Mouse (Mus musculus): ENCODE measurements around the gene Ctr9. TPM values are rescaled to one million over a fixed set of nuclear protein-coding genes. Genes with fewer than 3 reads are reported as not detected.

The Ctr9 gene
- total RNA-seq, 4 experiments from 2014 or later: 37.4 to 52.6 (median 44.0) TPM

- no peak for DNase-seq
These were observed 20.2 kb downstream of the Ctr9 start for GRCm38 (mm10) chr7:111048920-111049319.

GRCm38 (mm10) chr7:111049652-111050421, 21.1 kb downstream of the Ctr9 start:
- DNase-seq: peak; percentile 66

- no peak for DNase-seq
These were observed 26.5 kb downstream of the Ctr9 start for GRCm38 (mm10) chr7:111055221-111055620.

GRCm38 (mm10) chr7:111055984-111056657, 27.4 kb downstream of the Ctr9 start:
- DNase-seq: no peak

- no peak for DNase-seq
These were observed 30.8 kb downstream of the Ctr9 start for GRCm38 (mm10) chr7:111059527-111059926.

- DNase-seq: no peak
These were observed 34.2 kb downstream of the Ctr9 start for GRCm38 (mm10) chr7:111062971-111063370.

GRCm38 (mm10) chr7:111068181-111068580, 39.4 kb downstream of the Ctr9 start:
- DNase-seq: no peak

- no peak for DNase-seq
These were observed 40.9 kb downstream of the Ctr9 start for GRCm38 (mm10) chr7:111069439-111070166.

GRCm38 (mm10) chr7:111070167-111070496, 41.4 kb downstream of the Ctr9 start:
- DNase-seq: no peak

- DNase-seq: no peak
These were observed 43.7 kb downstream of the Ctr9 start for GRCm38 (mm10) chr7:111072410-111072809.

GRCm38 (mm10) chr7:111075288-111075687, 46.5 kb downstream of the Ctr9 start:
- no peak for DNase-seq

GRCm38 (mm10) chr7:111078271-111078670, 49.5 kb downstream of the Ctr9 start:
- DNase-seq: no peak

GRCm38 (mm10) chr7:111080026-111080425, 51.3 kb downstream of the Ctr9 start:
- DNase-seq: no peak

GRCm38 (mm10) chr7:111080876-111081275, 52.1 kb downstream of the Ctr9 start:
- no peak for DNase-seq

GRCm38 (mm10) chr7:111082043-111082821, 53.5 kb downstream of the Ctr9 start:
- DNase-seq: peak; percentile 81

GRCm38 (mm10) chr7:111082822-111083732, 54.3 kb downstream of the Ctr9 start, which contains the start of gene Eif4g2:
Eif4g2 (minus strand) TSS chr7:111083030.
- DNase-seq: peak; percentile 99

- DNase-seq: no peak
These were observed 55.0 kb downstream of the Ctr9 start for GRCm38 (mm10) chr7:111083733-111084120.

- DNase-seq: no peak
These were observed 55.7 kb downstream of the Ctr9 start for GRCm38 (mm10) chr7:111084443-111084842.

- DNase-seq: no peak
These were observed 56.4 kb downstream of the Ctr9 start for GRCm38 (mm10) chr7:111085153-111085552.

GRCm38 (mm10) chr7:111095169-111095568, 66.4 kb downstream of the Ctr9 start:
- no peak for DNase-seq

GRCm38 (mm10) chr7:111098196-111098595, 69.4 kb downstream of the Ctr9 start:
- no peak for DNase-seq
